Mouse (Mus musculus): ENCODE data around the gene Cela1. TPM values are rescaled to one million over a fixed set of nuclear protein-coding genes. Genes with fewer than 3 reads are reported as not detected.

The Cela1 gene
- polyA plus RNA-seq, 1 experiment from 2014 or later = 4.2 TPM

GRCm38 (mm10) chr15:100630126-100630525, 57.6 kb downstream of the Cela1 start:
- H3K36me3 ChIP-seq = no peaks in the 10 kb centered on the region
- no peak for ATAC-seq (ENCODE audit: insufficient number of reproducible peaks, low FRiP score, low TSS enrichment, low read depth)
- H3K4me1 ChIP-seq = peaks cover 11% of the 10 kb centered on the region
- H3K4me2 ChIP-seq = no peak overlapping the region
- no peak overlapping the region for H3K9ac ChIP-seq
- H3K4me3 ChIP-seq = no peak overlapping the region
- WGBS = 58% methylated on average over 3 of the region's 3 CpGs
- H3K27ac ChIP-seq = no peak overlapping the region
- H3K27me3 ChIP-seq = peaks cover 11% of the 10 kb centered on the region
- H3K9me3 ChIP-seq = no peaks in the 10 kb centered on the region

- H3K36me3 ChIP-seq = no peaks in the 10 kb centered on the region
- no peak for ATAC-seq (ENCODE audit: insufficient number of reproducible peaks, low FRiP score, low TSS enrichment, low read depth)
- peak overlapping the region; percentile 38; the same call in 1 of the 2 replicates for H3K27ac ChIP-seq
- H3K4me2 ChIP-seq = no peak overlapping the region
- H3K9me3 ChIP-seq = no peaks in the 10 kb centered on the region
- no peak overlapping the region for H3K9ac ChIP-seq
- no peak overlapping the region for H3K4me3 ChIP-seq
- H3K4me1 ChIP-seq = peaks cover 11% of the 10 kb centered on the region
- 57% methylated on average over 7 of the region's 7 CpGs for WGBS
- H3K27me3 ChIP-seq = no peaks in the 10 kb centered on the region
Measured at GRCm38 (mm10) chr15:100628797-100629196, 58.9 kb downstream of the Cela1 start.

- Histone ChIP-seq H3K4me3 (no peak overlapping the region), H3K27me3 (no peaks in the 10 kb centered on the region), H3K27ac (peak overlapping the region; percentile 78), H3K4me2 (no peak overlapping the region), H3K9me3 (no peaks in the 10 kb centered on the region), H3K4me1 (peaks cover 11% of the 10 kb centered on the region), H3K9ac (no peak overlapping the region), H3K36me3 (no peaks in the 10 kb centered on the region)
- WGBS = 6% methylated on average over 11 of the region's 11 CpGs
- ATAC-seq (ENCODE audit: insufficient number of reproducible peaks, low FRiP score, low TSS enrichment, low read depth) = no peak
Measured at GRCm38 (mm10) chr15:100627774-100628370, 59.8 kb downstream of the Cela1 start.

DNA sequence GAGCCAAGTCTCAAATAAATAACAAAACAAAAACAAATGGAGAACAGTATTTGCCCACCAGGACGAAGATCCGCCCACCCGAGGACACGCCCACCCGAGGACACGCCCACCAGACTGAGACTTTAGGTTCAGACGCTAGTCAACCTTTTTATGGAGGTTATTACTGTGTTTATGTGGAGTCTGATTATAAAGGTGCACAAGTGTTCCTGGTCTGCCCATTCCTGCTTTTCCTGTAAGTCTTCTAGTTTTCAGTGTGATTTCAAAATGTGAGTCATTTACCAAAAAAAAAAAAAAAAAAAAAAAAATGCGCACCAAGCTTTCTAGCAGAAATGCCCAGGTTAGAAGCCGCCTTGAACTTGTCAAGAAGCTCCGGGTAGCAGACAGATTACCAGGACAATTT, 60.4 kb downstream of the Cela1 start:
- Histone ChIP-seq H3K4me2 (no peak overlapping the region), H3K36me3 (no peaks in the 10 kb centered on the region), H3K4me1 (peaks cover 11% of the 10 kb centered on the region), H3K27ac (peak overlapping the region; percentile 78; the same call in 1 of the 2 replicates), H3K9me3 (no peaks in the 10 kb centered on the region), H3K27me3 (no peaks in the 10 kb centered on the region), H3K4me3 (no peak overlapping the region), H3K9ac (no peak overlapping the region)
- ATAC-seq (ENCODE audit: insufficient number of reproducible peaks, low FRiP score, low TSS enrichment, low read depth) = no peak
- WGBS = 14% methylated on average over 10 of the region's 10 CpGs

GRCm38 (mm10) chr15:100624435-100624834, 63.3 kb downstream of the Cela1 start:
- H3K27me3 ChIP-seq = no peaks in the 10 kb centered on the region
- no peak overlapping the region for H3K4me3 ChIP-seq
- H3K27ac ChIP-seq = no peak overlapping the region
- H3K4me2 ChIP-seq = no peak overlapping the region
- H3K4me1 ChIP-seq = peaks cover 11% of the 10 kb centered on the region
- H3K9me3 ChIP-seq = no peaks in the 10 kb centered on the region
- ATAC-seq (ENCODE audit: insufficient number of reproducible peaks, low FRiP score, low TSS enrichment, low read depth) = no peak
- no peak overlapping the region for H3K9ac ChIP-seq
- WGBS = 91% methylated on average over 3 of the region's 3 CpGs
- peaks cover 11% of the 10 kb centered on the region for H3K36me3 ChIP-seq

Small RNAs within 50 kb of the gene (microRNA-seq; reads per million reads assigned to microRNA genes)
- not detected for gene Mir6961

Other genes starting within 250 kb of the Cela1 start
- gene Letmd1, start 218.9 kb downstream of the Cela1 start, polyA plus RNA-seq (2015; fragmentation: Nextera tagmentation; extraction: Ambion mirVana) = 29.6 and 30.5 TPM in 2 replicates
- 13.6 and 15.9 TPM in 2 replicates for gene Csrnp2, start 192.4 kb downstream of the Cela1 start, polyA plus RNA-seq (2015; fragmentation: Nextera tagmentation; extraction: Ambion mirVana)
- gene Tfcp2, start 135.9 kb downstream of the Cela1 start, polyA plus RNA-seq (2015; fragmentation: Nextera tagmentation; extraction: Ambion mirVana) = 24.9 and 25.4 TPM in 2 replicates
- 4.9 and 7.4 TPM in 2 replicates for gene Pou6f1, start 87.9 kb downstream of the Cela1 start, polyA plus RNA-seq (2015; fragmentation: Nextera tagmentation; extraction: Ambion mirVana)
- gene Dazap2, start 72.6 kb downstream of the Cela1 start, polyA plus RNA-seq (2015; fragmentation: Nextera tagmentation; extraction: Ambion mirVana) = 166 and 185 TPM in 2 replicates
- 34.8 and 36.6 TPM in 2 replicates for gene Smagp, start 51.0 kb downstream of the Cela1 start, polyA plus RNA-seq (2015; fragmentation: Nextera tagmentation; extraction: Ambion mirVana)
- 4.8 and 4.9 TPM in 2 replicates for gene Bin2, start 18.4 kb downstream of the Cela1 start, polyA plus RNA-seq (2015; fragmentation: Nextera tagmentation; extraction: Ambion mirVana)
- 6.3 and 7.3 TPM in 2 replicates for gene Galnt6, start 41.5 kb upstream of the Cela1 start, polyA plus RNA-seq (2015; fragmentation: Nextera tagmentation; extraction: Ambion mirVana)
- gene Slc4a8, start 73.8 kb upstream of the Cela1 start, polyA plus RNA-seq (2015; fragmentation: Nextera tagmentation; extraction: Ambion mirVana) = 3.2 and 3.7 TPM in 2 replicates
- 1.3 and 3.1 TPM in 2 replicates for gene Scn8a, start 181.9 kb upstream of the Cela1 start, polyA plus RNA-seq (2015; fragmentation: Nextera tagmentation; extraction: Ambion mirVana)